In the genomic region with DNA sequence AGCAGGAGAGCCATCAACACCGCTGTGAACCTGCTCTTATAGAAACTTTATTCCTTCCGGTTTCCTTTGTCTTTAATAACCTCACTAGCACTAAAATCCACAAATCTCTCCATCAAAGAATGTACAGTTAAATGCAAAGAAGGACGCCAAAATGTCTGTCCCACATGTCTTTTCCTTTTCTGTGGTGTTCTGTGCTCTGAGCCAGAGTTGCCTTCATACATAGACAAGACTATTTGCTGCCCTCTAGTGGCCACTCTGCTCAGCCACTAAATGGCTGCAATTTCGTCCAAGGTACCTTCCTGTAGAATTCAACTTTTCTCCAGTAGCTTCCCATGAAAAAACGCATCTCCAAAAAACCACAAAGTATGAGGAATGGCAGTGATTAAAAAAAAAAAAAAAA, we compare ENCODE assay signal across 8 mouse cellular contexts. TPM values are rescaled to one million over a fixed set of nuclear protein-coding genes. Genes with fewer than 3 reads are reported as not detected.
A peak's percentile ranks its signal among the peaks of the same experiment; 100 is the strongest.
DNase-seq lines count a peak whose midpoint lies in the region; ATAC-seq and TF ChIP-seq lines count a peak whose summit lies in the region.

No protein-coding gene starts in this region.

- WGBS in kidney, adult 2 months = 24% methylated on average over 5 of the region's 5 CpGs
- 31% methylated on average over 5 of the region's 5 CpGs for WGBS in neural tube, embryonic 11.5 days

- peaks cover 9% of the 10 kb centered on the region; the same call in 1 of the 2 replicates for H3K4me1 ChIP-seq in kidney, adult 2 months (ENCODE audit: control insufficient read depth, insufficient read depth, low read length)
- H3K4me1 ChIP-seq in neural tube, embryonic 11.5 days (ENCODE audit: control insufficient read depth, insufficient read depth, low read length) = no peaks in the 10 kb centered on the region

- H3K9ac ChIP-seq in neural tube, embryonic 11.5 days (ENCODE audit: low read length) = no peak overlapping the region

- no peaks in the 10 kb centered on the region for H3K27me3 ChIP-seq in kidney, adult 2 months (replicated peaks; ENCODE audit: control insufficient read depth, insufficient read depth, low read length)
- H3K27me3 ChIP-seq in neural tube, embryonic 11.5 days (ENCODE audit: control insufficient read depth, insufficient read depth, low read length) = no peaks in the 10 kb centered on the region

- no peaks in the 10 kb centered on the region for H3K36me3 ChIP-seq in kidney, adult 2 months (ENCODE audit: control insufficient read depth, insufficient read depth, low read length)
- H3K36me3 ChIP-seq in neural tube, embryonic 11.5 days (ENCODE audit: control insufficient read depth, insufficient read depth, low read length) = no peaks in the 10 kb centered on the region

- no peak overlapping the region for H3K4me3 ChIP-seq in kidney, adult 2 months (ENCODE audit: insufficient read depth, low read depth, low read length)
- H3K4me3 ChIP-seq in neural tube, embryonic 11.5 days (ENCODE audit: low read depth, low read length) = no peak overlapping the region

- no peaks in the 10 kb centered on the region for H3K9me3 ChIP-seq in neural tube, embryonic 11.5 days (ENCODE audit: control insufficient read depth, low read length)

- DNase-seq in 3134 (ENCODE audit: extremely low read depth, insufficient read length, low spot score) (peak; percentile 49), NIH3T3 (ENCODE audit: low read depth) (peak; percentile 92)
- DNase-seq in cerebellum, postnatal 25 days = peak; percentile 51 to 79
- DNase-seq in frontal cortex, postnatal 36 days (ENCODE audit: low spot score in 2 of 2) = peak; percentile 70 to 83
- peak; percentile 83 for DNase-seq in kidney, adult 2 months
- DNase-seq in left cerebral cortex, postnatal 36 days (ENCODE audit: low spot score in 2 of 2) = peak; percentile 38 to 54
- DNase-seq in neural tube, embryonic 11.5 days (ENCODE audit: low spot score) = peak; percentile 67
- peak; percentile 51 to 62 for DNase-seq in urinary bladder, postnatal 36 days (ENCODE audit: low spot score in 2 of 2)

- no peak overlapping the region for H3K27ac ChIP-seq in kidney, adult 2 months (ENCODE audit: insufficient read depth, low read depth, low read length)
- H3K27ac ChIP-seq in neural tube, embryonic 11.5 days (ENCODE audit: low read depth, low read length) = no peak overlapping the region

- intact Hi-C loops in left cerebral cortex, postnatal 36 days (cut with DNase I) = loop anchor here (1.0 kb wide), 1 partner anchor 180 kb away; no protein-coding TSS in a partner anchor

- TF ChIP-seq POLR2A in kidney, adult 2 months (IDR thresholded peaks at IDR 0.05; ENCODE audit: low read depth, low read length) = no peak

- ATAC-seq in neural tube, embryonic 11.5 days (ENCODE audit: insufficient read depth, low FRiP score, low TSS enrichment) = peak; percentile 61; the same call in 1 of the 2 replicates

- TF ChIP-seq CTCF in kidney, adult 2 months (conservative IDR thresholded peaks at IDR 0.05; ENCODE audit: insufficient read depth, insufficient read length, low read depth, low read length) = peak; percentile 85

- no peak overlapping the region for H3K4me2 ChIP-seq in neural tube, embryonic 11.5 days (ENCODE audit: low read depth)

RNA-seq across cellular contexts. Expression of a gene that starts 23.3 kb away (rescaled TPM):
- 0.30 and 0.70 TPM in 2 replicates for polyA plus RNA-seq in kidney, adult 2 months (2012; rRNA removed)
- total RNA-seq in left cerebral cortex, postnatal 36 days (2021) = not detected
- polyA plus RNA-seq in neural tube, embryonic 11.5 days (2014; fragmentation: Nextera tagmentation; extraction: Ambion mirVana) = 0.37 and 0.45 TPM in 2 replicates
